Mouse (Mus musculus) thymus, adult 2 months (tissue): ENCODE measurements around the gene Agpat3.

ENCODE experiments used
- CTCF ChIP-seq: fragments of 200-500 bp; IDR thresholded peaks from 2 replicates; pipeline ENCODE4 v1.5.1; 2012; ENCODE audit warnings: mild to moderate bottlenecking, control low read depth, low read length, moderate library complexity, borderline replicate concordance; ENCODE audit not compliant: control insufficient read depth, poor library complexity, insufficient read depth; ENCODE audit errors: extremely low read depth
- POLR2A ChIP-seq: fragments of 200-500 bp; IDR thresholded peaks from 2 replicates; pipeline ENCODE4 v1.6.1; 2012; ENCODE audit warnings: mild to moderate bottlenecking, low read length, control low read depth, moderate library complexity; ENCODE audit not compliant: control insufficient read depth, poor library complexity, insufficient read depth; ENCODE audit errors: extremely low read depth

DNA sequence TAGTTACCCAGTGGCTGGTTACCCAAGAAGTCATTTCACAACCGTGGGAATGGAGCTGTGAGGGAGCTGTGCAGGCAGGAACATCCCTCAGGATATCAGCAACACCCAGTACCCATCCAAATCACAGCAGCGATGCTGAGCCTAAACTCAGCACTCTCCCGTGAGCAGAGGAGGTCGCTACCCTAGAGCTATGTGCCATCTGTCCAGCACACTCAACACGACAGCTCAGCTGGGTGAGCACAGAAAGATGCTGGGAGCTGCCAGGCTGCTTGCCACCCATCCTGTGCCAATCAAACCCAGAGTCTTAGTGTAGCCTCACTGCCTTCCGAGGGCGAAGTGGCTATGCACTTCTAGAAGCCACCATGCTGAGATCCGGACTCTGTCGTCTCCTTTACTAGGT, 32.3 kb downstream of the Agpat3 start:
- no peak for TF ChIP-seq CTCF
- no peak for TF ChIP-seq POLR2A
